18 mouse cellular contexts compared by ENCODE assay signal in the genomic region with DNA sequence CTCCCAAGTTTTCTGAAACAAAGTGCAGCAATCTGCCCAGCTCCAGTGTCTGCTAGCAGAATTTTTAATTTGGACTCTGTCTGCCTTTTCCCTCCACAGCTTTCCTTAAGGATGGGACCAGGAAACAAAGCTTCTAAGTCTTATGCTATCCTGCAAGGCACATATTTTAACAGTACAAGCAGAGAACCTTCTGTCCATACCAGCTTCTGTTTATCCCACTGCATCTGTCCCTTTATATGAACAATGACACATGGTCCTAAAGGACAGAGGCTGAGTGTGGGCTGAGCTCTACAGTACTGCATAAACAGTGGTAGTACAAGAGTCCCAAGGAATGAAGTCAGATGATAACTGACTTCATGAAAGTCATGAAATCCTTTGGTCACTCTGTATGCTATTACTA.
DNase-seq lines count a peak whose midpoint lies in the region.
"Had no signal": no experiment of that assay in that cellular context is flagged by ENCODE, and none has a peak within 500 bp of the region (broad histone marks: within the 10 kb centered on the region; RNA-seq: fewer than 3 reads in every experiment).

No protein-coding gene starts in this region.

- peak; percentile 40 for DNase-seq in layer of hippocampus, adult 11-12 months (ENCODE audit: low spot score)
- no peak for DNase-seq in layer of hippocampus, postnatal 36 days
- DNase-seq in brain, adult 2 months (ENCODE audit: low read depth, low spot score) = peak; percentile 25
- DNase-seq in layer of hippocampus, adult 8-10 months (ENCODE audit: low spot score in 2 of 2) = peak; percentile 20 to 26
- no peak for DNase-seq in kidney, postnatal 14 days
- no peak for DNase-seq in urinary bladder, postnatal 25 days (ENCODE audit: low spot score)
- DNase-seq: adrenal gland, adult 2 months; adrenal gland, postnatal 14 days; cerebellum, adult 11-12 months; cerebellum, adult 8-10 months; cerebellum, postnatal 10 days; cerebellum, postnatal 36 days; embryo, embryonic 11 days; gastrocnemius, postnatal 10 days; gastrocnemius, postnatal 36 days; heart, adult 2 months; heart, postnatal 14 days; heart, postnatal 4 days had no signal

Comparison
In these comparisons a context has a peak if more than half of its experiments do, and no peak if none do; other contexts are left out.
1. DNase-seq: peak in layer of hippocampus, adult 11-12 months (single experiment), brain, adult 2 months (single experiment) and layer of hippocampus, adult 8-10 months (2 of 2); none in layer of hippocampus, postnatal 36 days (0 of 2), kidney, postnatal 14 days (single experiment) and urinary bladder, postnatal 25 days (single experiment).